Mouse (Mus musculus): ENCODE results near the gene Krt73. TPM values are rescaled to one million over a fixed set of nuclear protein-coding genes. Genes with fewer than 3 reads are reported as not detected.

The Krt73 gene
- total RNA-seq, 2 experiments from 2014 or later: 1.5 to 1.6 TPM

Other genes with a start within 250 kb of the Krt73 start
- gene Krt90, start 239.4 kb downstream of the Krt73 start, total RNA-seq (2021): not detected
- gene Krt75, start 228.4 kb downstream of the Krt73 start, total RNA-seq (2021): not detected
- not detected for gene Gm5414, start 174.2 kb downstream of the Krt73 start, total RNA-seq (2021)
- gene Gm5478, start 155.0 kb downstream of the Krt73 start, total RNA-seq (2021): not detected
- gene Krt6b, start 122.1 kb downstream of the Krt73 start, total RNA-seq (2021): not detected
- not detected for gene Krt6a, start 108.0 kb downstream of the Krt73 start, total RNA-seq (2021)
- not detected for gene Krt5, start 89.4 kb downstream of the Krt73 start, total RNA-seq (2021)
- gene Krt71, start 59.2 kb downstream of the Krt73 start, total RNA-seq (2021): not detected
- not detected for gene Krt72, start 15.9 kb downstream of the Krt73 start, total RNA-seq (2021)
- under 1 TPM; 0.15 to 0.29 TPM for gene Krt2, start 15.8 kb upstream of the Krt73 start, total RNA-seq (2021)
- 1 to 10 TPM; 1.7 to 1.8 TPM for gene Krt1, start 48.4 kb upstream of the Krt73 start, total RNA-seq (2021)
- gene Krt77, start 67.4 kb upstream of the Krt73 start, total RNA-seq (2021): 1 to 10 TPM; 8.8 to 9.8 TPM
- gene Krt76, start 90.6 kb upstream of the Krt73 start, total RNA-seq (2021): not detected
- gene Krt4, start 122.4 kb upstream of the Krt73 start, total RNA-seq (2021): not detected
- gene Krt79, start 138.0 kb upstream of the Krt73 start, total RNA-seq (2021): not detected
- not detected for gene Krt78, start 151.9 kb upstream of the Krt73 start, total RNA-seq (2021)
- gene Krt8, start 202.1 kb upstream of the Krt73 start, total RNA-seq (2021): not detected
- under 1 TPM in 1 of 2 experiments, not detected in 1; 0.22 TPM for gene Krt18, start 225.8 kb upstream of the Krt73 start, total RNA-seq (2021)